Mouse (Mus musculus) megakaryocyte, embryonic 14.5 days (primary cell): ENCODE data around the gene Fdx1.

Source experiments
- FLI1 ChIP-seq: IDR thresholded peaks from 2 replicates; pipeline ENCODE4 v1.6.1; 2012; ENCODE audit warnings: low read length, inconsistent platforms, mixed read lengths
- GATA1 ChIP-seq: IDR thresholded peaks from 3 replicates; pipeline ENCODE4 v1.6.1; 2012; ENCODE audit warnings: mixed read lengths, low read length, inconsistent platforms, borderline replicate concordance

DNA sequence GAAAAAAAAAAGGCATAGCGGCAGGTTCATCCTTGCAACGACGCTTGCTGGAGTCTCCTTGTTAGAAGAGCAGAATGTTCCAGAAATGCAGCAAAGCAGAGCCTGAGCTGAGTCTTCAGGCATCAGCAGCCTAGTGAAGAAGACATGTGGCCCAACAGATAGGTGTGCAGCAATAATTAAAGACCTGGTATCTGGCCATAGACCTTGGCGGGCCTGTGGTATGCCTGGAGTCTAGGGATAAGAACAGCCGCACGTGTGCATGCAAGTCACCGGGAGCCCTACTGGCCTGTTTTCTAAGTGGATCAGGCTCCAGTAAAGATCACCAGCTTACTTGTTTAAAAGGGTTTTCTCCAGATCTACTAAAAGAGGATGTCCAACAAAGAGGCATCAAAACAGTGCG is 36.7 kb downstream of the Fdx1 start:
- TF ChIP-seq GATA1 (no peak), FLI1 (no peak)
